Mouse (Mus musculus): ENCODE measurements around the gene Sptbn4. TPM values are rescaled to one million over a fixed set of nuclear protein-coding genes. Genes with fewer than 3 reads are reported as not detected.

Gene Sptbn4
- total RNA-seq, 2 experiments from 2014 or later = 0.59 to 0.83 TPM

DNA sequence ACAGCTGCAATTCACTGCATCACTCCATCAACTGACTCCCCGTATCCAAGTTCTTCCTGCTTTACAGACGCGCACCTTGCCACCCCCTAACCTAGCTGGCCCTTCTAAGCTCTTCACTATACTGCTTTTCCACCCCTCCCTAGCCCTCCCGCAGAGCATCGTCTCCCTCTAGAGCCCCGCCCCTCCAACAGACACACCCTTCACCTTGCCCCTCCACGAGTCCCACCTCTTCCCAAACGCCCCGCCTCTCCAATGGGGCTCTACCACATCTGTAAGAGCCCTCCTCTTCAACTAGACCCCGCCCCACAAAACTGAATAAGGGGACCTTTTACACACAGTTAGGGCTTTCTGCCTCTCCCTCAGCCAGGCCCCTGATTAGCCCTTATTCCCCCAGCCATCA, 13.7 kb downstream of the Sptbn4 start:
- no peak for DNase-seq

DNA sequence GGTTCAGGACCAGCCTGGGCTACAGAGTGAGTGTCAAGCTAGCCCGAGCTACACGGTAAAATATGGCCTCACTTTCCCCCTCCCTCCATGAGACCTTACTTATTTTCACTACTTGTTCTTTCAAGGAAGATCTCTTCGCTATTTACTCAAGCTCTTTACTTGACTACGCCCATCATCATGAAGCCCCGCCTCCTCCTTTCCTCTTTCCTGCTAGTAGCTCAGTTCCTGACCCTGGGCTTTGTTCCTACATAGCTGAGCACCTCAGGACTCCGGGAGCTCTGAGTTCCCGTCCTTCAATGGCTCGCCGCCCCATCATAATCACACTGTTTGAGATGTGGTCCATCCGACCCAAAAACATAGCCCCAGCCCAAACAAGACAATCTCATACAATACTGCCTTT, 14.1 kb downstream of the Sptbn4 start:
- no peak for DNase-seq

DNA sequence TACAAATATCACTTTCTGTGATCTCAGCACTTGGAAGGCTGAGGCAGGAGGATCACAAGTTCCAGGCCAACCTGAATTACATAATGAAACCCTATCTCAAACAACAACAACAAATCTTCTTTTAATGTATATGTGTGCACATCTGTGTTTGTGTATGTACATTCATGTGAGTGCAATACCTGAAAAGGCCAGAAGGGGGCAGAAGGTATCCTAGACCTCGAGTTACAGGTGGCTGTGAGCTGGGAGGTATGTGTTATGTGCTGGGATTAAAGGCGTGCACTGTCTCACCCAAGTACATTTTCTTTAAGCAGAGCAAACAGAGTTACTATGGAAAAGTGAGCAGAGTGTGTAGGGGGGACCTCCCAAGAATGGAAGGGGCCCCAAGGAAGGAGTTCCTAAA, 18.4 kb downstream of the Sptbn4 start:
- DNase-seq = no peak

DNA sequence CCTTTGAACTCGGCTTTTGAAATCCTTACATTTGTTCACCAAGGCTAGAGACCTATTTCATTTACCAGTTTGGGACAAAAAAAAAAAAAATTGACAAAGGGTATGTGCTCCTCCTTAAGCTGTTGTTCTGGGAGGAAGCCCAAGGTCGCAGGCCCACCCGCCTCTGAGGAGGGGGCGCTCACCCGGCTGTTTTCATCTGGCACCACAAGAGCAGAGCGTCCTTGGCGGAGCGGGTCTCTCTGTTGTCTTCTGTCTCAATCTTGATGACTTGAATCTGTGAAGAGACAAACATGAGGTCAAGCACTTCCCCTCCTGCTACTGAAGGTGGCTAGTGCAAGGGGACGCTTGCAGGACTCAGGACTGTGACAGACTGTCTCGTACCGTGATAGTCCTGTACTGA, 19.5 kb downstream of the Sptbn4 start:
- DNase-seq = no peak

DNA sequence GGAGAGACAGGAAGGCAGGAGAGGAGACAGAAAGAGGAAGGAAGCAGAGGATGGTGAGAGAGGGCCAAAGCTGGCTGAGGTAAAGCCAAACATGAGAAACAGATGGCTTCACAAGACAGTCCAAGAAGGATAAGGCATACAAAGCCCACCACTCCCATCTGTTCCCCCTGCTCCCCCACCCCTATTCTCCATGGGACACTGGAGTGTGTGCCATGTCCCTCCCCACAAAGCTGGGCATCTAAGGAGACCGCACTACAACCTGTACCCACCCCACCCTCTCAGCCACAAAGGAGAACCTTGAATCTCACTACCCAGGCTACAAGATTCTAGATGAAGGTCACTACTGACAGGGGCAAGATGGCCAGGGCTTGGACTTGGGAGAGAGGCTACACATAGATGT, 20.1 kb downstream of the Sptbn4 start:
- no peak for DNase-seq

DNA sequence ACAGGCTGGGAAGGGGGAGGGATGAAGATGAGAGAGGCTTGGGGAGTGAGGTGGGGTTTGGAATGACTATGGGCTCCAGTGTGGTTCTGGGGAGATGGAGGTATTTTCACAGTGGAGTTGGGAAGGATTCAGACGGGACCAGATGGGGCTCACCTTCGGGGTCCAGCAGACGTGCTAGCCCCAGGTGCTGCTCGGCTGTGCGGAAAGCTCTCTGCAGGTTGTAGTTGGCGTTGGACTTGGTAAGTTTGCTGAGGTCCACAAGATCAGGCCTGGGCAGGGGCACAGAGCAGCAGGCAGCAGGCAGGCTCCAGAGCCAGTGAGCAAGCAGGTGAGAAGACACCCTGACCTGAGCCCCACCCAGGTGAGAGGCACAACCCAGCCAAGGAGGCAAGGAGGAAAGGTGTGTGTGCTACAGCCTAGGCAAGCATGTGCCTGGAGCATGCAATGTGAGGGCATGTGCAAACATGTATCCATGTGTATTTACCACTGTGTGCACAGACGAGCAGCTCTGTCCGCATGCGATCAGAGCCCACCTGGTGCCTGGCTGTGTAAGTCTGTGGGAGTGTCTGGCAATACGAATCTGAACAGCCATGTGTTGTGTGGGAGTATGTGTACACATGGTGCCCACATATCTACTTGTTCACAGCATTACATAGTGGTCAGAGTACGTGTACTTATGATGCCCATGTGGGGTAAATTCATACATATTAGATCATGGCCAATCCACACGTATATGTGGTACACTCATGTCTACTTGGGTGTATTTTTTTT, 23.7 kb downstream of the Sptbn4 start:
- no peak for DNase-seq

DNA sequence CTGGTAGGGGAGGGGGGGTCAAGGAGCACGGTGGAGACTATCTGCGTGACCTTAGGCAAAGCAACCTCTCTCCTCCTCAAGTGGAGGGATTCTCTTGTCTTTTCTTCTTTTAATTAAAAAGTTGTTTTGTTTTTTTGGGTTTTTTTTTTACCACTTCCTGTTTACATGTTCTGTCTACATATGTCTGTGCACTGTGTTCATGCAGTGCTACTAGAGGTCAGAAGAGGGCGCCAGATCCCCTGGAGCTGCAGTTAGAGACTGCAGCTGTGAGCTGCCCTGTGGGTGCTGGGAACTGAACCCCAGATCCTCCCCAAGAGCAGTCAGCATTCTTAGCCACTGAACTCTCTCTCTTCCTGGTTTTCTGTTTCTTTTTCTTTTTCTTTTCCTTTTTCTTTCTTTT, 28.4 kb downstream of the Sptbn4 start:
- no peak for DNase-seq

DNA sequence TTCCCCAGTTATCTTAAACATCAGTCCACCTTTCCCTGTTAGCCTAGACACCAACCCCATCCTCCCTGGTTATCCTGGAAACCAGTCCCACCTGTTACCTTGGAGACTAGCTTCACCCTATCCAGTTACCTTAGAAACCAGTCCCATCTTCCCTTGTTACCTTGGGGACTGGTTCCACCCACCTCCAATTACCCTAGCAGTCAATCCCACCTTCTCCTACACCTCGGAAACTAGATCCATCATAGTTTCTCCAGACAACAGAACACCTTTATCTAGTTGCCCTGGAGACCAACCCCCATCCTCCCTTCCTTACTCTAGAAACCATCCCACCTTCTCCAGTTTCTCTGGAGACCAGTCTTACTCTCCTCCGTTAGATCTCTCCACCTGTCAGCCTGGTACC, 30.3 kb downstream of the Sptbn4 start:
- DNase-seq = no peak

DNA sequence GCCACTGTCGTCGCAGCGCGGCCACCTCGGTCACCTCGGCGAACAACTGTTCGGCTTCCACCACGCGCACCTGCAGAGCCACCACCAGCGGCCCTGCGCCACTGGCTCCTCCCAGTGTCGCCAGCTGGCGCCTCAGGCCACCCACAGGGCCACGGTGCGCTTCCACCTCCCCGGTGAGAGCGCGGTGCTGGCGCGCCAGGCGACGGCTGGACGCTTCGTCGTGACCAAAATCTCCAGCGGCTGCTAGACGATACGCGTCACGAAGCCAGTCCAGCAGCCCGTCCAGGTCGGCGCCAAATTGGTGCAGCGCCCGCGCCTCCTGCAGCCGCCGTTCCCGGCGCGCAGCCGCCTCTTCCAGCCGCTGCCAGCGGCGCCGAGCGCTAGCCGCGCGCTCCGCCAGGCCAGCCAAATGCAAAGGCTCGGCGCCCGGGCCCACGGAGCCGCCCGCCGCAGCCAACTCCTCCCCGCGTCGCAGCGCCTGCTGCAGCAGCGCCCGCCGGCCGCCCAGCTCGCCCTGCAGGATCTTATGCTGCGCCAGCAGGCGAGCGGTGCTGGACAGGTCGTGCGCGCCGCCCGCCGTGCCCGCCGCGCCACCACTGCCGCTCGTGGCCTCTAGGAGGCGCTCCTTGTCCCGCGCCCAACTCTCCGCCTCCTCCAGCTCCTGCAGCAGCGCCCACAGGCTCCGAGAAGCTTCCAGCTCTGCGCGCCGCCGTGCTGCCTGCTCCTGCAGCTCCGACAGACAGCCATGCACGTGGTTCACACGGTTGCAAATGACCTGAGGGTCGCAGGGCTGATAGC, 38.9 kb downstream of the Sptbn4 start:
- peak; percentile 82 to 84 for DNase-seq

DNA sequence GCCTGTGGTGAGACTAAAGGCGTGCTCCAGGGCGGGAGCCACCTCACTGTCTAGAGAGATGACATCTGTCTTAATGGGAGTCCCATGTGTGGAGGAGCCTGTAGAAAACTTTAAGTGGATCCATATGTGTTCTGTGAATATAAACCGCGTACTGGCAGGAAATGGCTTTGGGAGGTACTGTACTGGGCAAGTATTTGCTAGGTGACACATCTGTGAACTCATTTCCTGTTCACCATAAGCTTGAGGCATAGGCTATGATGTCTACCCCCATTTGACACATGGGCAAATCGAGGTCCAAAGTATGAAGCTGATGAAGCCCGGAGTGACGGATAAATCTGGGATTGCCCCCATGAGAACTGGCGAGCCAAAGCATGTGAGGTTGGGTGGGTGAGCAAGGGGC, 39.7 kb downstream of the Sptbn4 start:
- no peak for DNase-seq

DNA sequence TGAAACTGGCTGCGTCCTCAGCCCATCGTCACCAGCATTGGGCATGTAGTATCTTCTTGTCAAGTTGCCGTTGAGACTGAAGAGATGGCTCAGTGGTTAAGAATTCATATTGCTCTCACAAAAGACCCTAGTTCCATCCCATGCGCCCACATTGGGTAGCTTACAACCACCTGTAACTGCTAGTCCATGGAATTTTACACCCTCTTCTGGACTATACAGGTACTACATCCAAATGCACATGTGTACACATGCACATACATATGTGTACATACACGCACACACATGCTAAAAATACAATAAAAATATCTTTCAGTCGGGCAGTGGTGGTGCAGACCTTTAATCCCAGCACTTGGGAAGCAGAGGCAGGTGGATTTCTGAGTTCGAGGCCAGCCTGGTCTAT, 41.0 kb downstream of the Sptbn4 start:
- no peak for DNase-seq

DNA sequence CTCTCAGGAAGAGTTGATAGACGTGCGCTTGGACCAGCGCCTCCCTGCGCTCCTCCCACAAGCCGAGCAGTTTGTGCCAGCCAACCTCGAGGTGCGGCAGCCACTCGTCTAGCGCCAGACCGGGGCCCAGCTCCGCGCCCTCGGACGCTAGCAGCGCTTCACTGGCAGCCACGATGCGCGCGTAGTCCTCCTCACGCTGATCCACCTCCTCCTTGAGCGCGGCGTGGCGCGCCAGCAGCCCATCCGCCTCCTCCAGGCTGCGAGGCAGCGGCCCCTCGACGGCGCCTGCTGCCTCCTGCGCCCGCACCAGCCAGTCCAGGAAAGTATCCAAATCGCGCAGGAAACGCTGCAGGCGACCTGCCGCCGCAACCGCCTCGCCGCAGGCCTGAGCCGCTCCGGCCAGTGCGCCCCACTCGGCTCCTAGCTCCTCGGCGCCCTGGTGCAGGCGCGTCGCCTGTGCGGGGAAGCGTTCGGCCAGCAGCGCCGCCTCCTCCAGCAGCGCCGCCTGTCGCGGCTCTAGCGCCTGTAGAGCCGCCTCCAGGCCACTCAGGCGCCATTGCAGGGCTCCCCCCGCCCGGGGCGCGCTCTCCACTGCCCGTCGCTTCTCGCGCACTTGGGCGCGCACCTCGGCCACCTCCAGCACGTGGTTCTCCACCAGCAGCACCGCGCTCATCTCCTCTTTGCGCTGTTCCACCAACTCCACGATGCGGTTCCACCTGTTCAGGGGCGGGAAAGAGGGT, 43.1 kb downstream of the Sptbn4 start:
- DNase-seq = peak in 1 of 2 experiments; percentile 12

DNA sequence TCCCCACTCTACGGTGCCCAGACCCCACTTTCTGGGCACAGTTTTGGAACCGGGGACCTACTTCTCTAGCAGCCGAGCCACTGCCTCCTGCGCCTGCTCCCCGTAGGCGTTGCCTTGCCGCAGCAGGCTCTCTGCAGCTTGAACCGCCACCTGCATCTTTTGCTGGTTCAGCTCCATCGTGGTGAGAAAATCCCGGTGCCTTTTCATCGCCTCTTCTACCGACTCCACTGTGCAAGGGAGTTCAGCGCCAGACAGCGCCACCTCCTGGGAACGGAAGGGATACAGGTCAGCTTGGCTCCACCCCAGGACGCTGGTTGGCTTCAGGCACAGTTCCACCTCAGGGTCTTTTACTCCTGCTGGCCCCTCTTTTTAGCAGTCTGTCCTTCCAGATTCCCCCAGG, 44.8 kb downstream of the Sptbn4 start:
- peak; percentile 71 to 74 for DNase-seq

DNA sequence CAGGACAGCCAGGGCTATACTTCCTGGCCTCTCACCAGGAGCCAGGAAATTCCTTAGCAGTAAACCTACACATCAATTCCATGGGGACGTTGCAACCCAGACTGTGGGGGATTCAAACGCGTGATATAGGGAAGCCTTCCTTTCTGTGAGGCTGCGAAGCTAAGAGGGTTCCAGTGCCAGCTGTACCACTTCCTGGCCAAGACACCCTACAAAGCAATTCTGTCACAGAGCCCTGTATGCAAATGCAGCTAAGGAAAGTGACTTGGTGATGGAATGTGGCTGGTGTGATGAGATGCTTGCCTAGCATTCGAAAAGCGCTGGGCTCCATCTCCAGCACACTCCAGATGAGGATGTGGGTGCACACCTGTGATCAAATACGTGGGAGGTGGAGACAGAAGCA, 46.9 kb downstream of the Sptbn4 start:
- no peak for DNase-seq

DNA sequence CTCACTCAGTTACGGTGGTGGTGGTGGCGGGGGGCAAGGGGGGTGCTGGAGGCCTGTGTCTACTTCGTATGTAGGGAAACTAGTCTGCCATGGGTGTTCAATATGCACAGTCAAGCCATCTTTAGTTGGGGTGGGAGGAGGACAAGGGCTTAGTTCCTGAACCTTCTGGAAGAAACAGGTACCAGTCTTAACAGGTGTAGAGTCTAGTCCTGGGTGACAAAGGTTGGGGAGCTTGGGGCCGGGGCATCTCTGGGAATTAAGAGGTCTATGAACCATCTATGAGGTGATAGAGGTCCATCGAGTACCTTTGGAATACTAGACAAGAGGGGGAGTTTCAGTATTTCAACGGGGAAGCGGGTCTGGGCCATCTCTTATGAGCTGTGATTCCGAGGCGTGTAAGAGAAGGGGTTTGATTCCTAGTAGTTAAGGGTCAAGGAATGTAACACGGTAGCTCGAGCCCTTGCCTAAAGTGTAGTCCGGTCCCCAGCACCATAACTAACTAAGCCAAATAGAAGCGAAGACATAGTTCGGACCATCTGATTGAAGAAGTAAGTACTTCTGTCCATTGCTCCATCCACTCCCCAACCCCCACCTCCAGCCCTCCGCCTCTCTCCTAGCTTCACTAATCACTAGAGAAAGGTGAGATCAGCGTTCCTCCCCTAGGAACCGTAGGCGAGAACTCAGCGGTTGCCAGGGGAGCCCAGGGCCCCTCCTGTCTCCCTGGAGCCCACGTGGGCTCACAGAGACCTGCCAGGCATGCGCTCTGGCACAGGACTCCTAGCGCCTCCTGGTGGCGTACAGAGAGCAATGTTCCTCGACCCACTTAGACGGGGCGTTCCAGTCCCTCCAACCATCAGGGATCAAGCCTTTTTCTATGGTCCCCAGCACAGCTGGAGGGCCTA, 50.2 kb downstream of the Sptbn4 start:
- DNase-seq = peak; percentile 10 to 37

DNA sequence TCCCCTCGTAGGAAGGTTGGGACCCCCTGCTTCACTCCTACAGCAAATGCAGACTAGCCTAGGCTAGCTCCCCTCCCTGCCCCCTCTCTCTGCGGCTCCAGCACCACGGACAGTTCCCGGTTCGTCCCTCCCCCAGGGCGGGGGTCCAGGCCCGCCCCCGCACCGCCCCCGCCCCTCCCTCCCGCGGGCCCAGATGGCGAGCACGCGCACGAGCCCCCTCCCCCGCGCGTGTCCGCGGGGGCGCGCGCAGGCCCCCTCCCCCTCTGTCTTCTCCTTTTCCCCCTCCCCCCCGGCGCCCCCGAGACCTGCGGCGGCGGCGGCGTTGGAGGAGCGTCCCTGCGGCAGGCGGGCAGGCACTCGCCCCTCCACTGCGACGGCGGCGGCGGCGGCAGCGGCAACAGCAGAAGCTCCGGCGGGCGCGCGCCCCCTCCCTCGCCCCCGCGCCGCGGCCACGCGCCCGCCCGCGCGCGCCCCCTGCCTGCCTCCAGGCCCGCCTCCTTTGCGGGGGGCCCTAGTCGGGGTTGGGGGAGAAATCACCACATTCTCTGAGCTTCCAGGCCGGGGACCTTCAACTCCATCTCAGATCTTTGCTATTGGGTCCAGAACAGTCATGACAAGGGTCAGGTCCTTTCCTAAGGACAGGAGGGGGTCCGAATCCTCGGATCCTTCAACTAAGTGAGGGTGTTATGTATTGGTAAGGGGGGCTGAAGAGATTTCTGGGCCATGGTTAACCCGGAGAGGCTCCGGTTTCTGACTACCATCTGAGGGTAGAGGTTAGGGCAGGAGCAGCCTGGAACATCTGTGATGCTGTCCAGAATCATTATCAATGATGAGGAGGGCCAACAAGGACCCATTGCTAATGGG, 51.1 kb downstream of the Sptbn4 start:
- DNase-seq = peak; percentile 48 to 54

DNA sequence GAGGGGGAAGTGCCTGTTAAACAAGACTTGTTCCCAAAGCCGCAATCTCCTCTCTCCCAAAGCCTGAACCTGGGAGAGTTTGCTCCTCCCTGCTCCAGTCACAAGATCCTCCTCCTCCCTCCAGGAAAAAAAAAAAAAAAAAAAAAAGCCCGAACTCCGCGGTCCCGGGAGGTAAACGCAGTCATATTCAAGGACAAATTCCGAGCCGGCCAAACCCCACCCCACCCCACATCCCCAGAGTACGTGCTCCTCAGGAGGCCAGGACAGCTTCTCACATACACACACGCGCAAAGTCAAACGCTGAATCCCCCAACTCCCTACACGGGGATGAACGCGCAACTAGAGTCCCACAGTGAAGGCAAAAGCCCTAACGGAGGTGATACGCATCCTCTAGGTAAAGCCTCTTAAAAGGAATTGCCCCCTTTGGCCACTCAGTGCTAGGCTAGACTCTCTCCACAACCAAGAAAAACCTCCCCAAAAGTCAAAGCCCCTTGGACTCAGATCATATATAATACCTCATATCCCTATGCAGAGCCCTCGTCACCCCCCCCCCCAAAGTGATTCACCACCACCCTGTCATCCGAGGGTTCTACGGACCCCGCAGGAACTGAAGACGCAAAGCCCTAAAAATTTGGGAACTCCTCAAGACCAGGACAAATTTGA, 51.8 kb downstream of the Sptbn4 start:
- no peak for DNase-seq

DNA sequence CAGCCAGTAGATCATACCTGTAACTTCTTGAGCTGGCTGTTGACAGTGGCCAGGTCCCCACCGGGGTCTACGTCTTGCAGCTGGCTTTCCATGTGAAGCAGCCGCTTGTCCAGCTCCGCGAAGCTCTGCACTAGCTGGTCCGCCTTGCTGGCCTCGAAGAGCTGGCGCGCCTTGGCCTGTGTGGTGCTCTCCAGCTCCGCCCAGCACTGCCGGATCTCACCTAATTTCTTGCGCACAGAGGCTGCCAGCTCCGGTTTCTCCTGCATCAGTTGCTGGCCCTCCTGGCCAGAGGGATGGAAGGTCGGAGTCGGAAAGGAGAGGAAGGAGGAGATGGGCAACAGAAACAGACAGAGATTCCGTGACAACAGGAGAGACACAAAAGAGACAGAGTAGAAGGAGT, 56.1 kb downstream of the Sptbn4 start:
- no peak for DNase-seq

DNA sequence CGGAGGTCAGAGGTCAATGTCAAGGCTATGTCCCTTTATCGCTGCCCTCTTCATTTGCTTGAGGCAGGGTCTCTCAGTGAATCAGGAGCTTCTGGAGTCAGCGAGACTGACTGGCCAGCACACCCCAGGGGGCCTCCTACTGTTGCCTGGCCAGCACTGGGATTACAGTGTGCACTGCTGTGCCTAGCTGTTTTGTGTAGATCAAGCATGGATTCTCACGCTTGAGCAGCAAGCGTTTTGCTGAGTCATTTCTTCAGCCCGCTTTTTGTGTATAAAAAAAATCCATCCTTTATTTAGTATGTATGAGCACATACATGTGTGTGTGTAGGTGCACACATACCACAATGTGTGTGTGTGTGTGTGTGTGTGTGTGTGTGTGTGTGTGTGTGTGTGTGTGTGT, 58.3 kb downstream of the Sptbn4 start:
- no peak for DNase-seq

DNA sequence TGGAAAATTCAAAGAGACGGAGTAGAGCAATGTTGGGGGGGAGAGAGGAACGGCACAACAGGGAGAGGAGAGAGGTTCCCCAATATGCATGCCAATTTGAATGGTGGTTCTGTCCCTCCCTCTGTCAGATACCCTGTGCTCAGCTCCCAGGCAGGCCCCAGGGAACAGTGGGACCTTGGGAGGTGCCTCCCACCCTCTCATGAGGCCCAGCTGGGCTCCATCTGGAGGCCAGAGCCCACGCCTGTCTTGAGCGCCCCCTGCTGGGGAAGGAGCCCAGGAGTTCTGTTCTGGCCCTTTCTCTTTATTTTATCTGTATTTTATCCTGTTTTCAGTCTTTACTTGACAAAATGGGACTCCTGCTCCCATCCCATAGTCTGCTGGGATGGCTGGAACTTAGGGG, 62.8 kb downstream of the Sptbn4 start:
- peak; percentile 73 to 87 for DNase-seq

Data from adrenal gland, postnatal 36 days (tissue).